Mouse (Mus musculus): ENCODE data around the gene Dnajb1. TPM values are rescaled to one million over a fixed set of nuclear protein-coding genes. Genes with fewer than 3 reads are reported as not detected.

Dnajb1 gene
- polyA plus RNA-seq, 1 experiment = 32.2 TPM

DNA sequence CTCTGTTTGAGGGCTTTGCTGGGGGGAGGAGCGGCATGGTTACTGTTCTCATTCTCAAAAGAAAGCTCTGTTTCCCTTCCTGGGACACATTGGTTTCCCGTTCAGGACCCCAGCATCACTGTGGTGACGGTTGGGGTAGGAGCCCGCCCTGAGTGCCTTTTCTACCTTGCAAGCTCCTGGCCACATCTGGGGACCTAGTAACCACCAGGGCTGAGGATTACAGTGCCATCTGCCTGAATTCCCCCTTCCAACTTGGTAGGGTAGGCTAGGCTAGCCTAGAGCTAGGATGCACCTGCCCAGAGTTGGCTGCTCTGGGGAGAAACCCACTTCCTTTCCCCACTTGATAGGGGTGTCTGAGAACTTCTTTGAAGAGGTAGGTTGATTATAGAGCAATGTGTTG, 3.9 kb downstream of the Dnajb1 start:
- H3K36me3 ChIP-seq (ENCODE audit: control insufficient read depth, insufficient read depth, low read length) = peaks cover 2% of the 10 kb centered on the region
- H3K4me3 ChIP-seq (ENCODE audit: insufficient read depth, low read depth, low read length) = no peak overlapping the region
- H3K27me3 ChIP-seq (replicated peaks; ENCODE audit: control insufficient read depth, insufficient read depth, low read length) = no peaks in the 10 kb centered on the region
- WGBS = 94% methylated on average over 4 of the region's 4 CpGs
- H3K27ac ChIP-seq (ENCODE audit: insufficient read depth, low read depth, low read length) = no peak overlapping the region
- H3K4me1 ChIP-seq (ENCODE audit: control insufficient read depth, insufficient read depth, low read length) = peaks cover 11% of the 10 kb centered on the region
- TF ChIP-seq POLR2A (IDR thresholded peaks at IDR 0.05; ENCODE audit: low read depth, low read length) = no peak
- no peak for TF ChIP-seq CTCF (conservative IDR thresholded peaks at IDR 0.05; ENCODE audit: insufficient read depth, insufficient read length, low read depth, low read length)
- no peak for DNase-seq

DNA sequence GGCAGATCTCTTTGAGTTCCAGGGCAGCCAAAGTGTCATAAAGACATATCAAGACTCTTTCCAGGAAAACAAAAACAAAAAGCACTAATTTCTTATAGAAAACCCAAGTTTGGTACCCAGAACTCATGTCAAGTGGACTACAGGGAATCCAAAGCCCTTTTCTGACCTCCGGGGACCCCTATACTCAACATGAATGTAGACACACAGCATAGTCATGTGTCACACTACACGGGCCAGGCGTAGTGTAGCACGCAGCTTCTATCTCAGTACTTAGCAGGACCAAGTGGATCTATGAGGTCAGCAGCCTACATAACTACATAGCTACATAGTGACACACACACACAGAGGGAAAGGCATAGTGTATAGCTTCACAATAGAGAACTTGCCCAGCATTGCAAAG, 5.7 kb downstream of the Dnajb1 start:
- Histone ChIP-seq H3K27ac (ENCODE audit: insufficient read depth, low read depth, low read length) (no peak overlapping the region), H3K4me1 (ENCODE audit: control insufficient read depth, insufficient read depth, low read length) (peaks cover 9% of the 10 kb centered on the region), H3K27me3 (replicated peaks; ENCODE audit: control insufficient read depth, insufficient read depth, low read length) (no peaks in the 10 kb centered on the region), H3K36me3 (ENCODE audit: control insufficient read depth, insufficient read depth, low read length) (peaks cover 2% of the 10 kb centered on the region), H3K4me3 (ENCODE audit: insufficient read depth, low read depth, low read length) (no peak overlapping the region)
- no peak for TF ChIP-seq POLR2A (IDR thresholded peaks at IDR 0.05; ENCODE audit: low read depth, low read length)
- no peak for TF ChIP-seq CTCF (conservative IDR thresholded peaks at IDR 0.05; ENCODE audit: insufficient read depth, insufficient read length, low read depth, low read length)
- WGBS = 93% methylated on average over 4 of the region's 4 CpGs
- no peak for DNase-seq

DNA sequence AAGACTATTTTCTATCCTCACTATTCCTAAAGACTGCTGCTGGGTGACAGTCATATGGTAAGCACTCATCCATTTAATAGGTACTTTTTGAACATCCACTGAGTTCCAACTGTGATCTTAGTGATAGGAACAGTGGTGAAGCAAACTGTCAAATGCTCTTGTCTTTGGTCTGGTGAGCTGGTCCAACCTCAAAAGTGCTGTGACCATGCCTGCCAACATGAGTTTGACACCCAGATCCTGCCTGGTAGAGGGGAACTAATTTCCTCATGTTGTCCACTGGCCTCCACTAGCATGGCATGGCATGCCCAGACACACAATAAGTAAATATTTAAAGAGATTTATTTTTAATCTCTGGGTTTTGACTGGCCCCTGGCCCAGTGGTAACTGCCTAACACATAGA, 8.6 kb downstream of the Dnajb1 start:
- no peak for TF ChIP-seq CTCF (conservative IDR thresholded peaks at IDR 0.05; ENCODE audit: insufficient read depth, insufficient read length, low read depth, low read length)
- no peak for TF ChIP-seq POLR2A (IDR thresholded peaks at IDR 0.05; ENCODE audit: low read depth, low read length)
- H3K36me3 ChIP-seq (ENCODE audit: control insufficient read depth, insufficient read depth, low read length) = peaks cover 2% of the 10 kb centered on the region

DNA sequence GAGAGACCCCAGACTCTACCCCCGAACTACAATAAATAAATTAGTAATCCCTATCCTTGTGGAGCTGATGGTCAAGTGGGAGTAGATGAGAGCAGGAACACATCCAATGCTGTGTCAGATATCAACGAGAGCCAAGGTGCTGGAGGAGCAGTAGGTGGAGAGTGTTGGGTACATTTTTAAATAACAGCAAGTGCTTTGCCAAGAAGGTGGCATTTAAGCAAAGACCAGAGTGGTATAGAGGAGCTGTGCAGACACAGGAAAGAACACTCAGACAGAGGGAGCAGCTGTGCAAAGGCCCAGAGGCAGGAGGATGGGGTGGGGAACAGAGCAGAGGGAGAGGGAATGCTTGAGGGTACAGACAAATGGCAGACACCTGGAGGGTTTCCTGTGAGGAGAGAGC, 9.1 kb downstream of the Dnajb1 start:
- Histone ChIP-seq H3K4me3 (ENCODE audit: insufficient read depth, low read depth, low read length) (no peak overlapping the region), H3K27me3 (replicated peaks; ENCODE audit: control insufficient read depth, insufficient read depth, low read length) (no peaks in the 10 kb centered on the region), H3K4me1 (ENCODE audit: control insufficient read depth, insufficient read depth, low read length) (no peaks in the 10 kb centered on the region), H3K36me3 (ENCODE audit: control insufficient read depth, insufficient read depth, low read length) (no peaks in the 10 kb centered on the region), H3K27ac (ENCODE audit: insufficient read depth, low read depth, low read length) (no peak overlapping the region)
- DNase-seq = no peak
- no peak for TF ChIP-seq CTCF (conservative IDR thresholded peaks at IDR 0.05; ENCODE audit: insufficient read depth, insufficient read length, low read depth, low read length)
- no peak for TF ChIP-seq POLR2A (IDR thresholded peaks at IDR 0.05; ENCODE audit: low read depth, low read length)
- 82% methylated on average over 2 of the region's 2 CpGs for WGBS

More for the DNA sequence above, 8.6 kb downstream of the Dnajb1 start:
- DNase-seq = no peak
- Histone ChIP-seq H3K4me3 (ENCODE audit: insufficient read depth, low read depth, low read length) (no peak overlapping the region), H3K27ac (ENCODE audit: insufficient read depth, low read depth, low read length) (no peak overlapping the region), H3K4me1 (ENCODE audit: control insufficient read depth, insufficient read depth, low read length) (no peaks in the 10 kb centered on the region), H3K27me3 (replicated peaks; ENCODE audit: control insufficient read depth, insufficient read depth, low read length) (no peaks in the 10 kb centered on the region)

DNA sequence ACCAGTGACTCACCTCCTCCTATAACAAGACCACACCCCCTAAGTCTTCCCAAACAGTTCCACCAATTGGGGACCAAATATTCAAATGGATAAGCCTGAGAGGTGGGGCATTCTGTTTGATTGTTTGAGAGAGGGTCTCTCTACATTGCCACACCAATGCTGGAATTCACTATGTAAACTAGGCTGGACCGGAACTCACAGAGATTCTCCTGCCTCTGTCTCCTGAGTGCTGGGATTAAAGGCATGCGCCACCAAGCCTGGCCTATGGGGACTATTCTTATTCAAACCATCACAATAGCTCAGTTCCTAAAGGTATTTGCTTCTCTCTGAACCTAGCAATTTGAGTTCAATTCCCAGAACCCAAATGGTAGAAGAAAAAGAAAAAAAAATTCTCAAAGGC, 10.6 kb downstream of the Dnajb1 start:
- no peaks in the 10 kb centered on the region for H3K4me1 ChIP-seq (ENCODE audit: control insufficient read depth, insufficient read depth, low read length)
- no peak for TF ChIP-seq CTCF (conservative IDR thresholded peaks at IDR 0.05; ENCODE audit: insufficient read depth, insufficient read length, low read depth, low read length)
- no peak for TF ChIP-seq POLR2A (IDR thresholded peaks at IDR 0.05; ENCODE audit: low read depth, low read length)
- WGBS = 96% methylated on average over 2 of the region's 2 CpGs
- no peaks in the 10 kb centered on the region for H3K27me3 ChIP-seq (replicated peaks; ENCODE audit: control insufficient read depth, insufficient read depth, low read length)
- no peak overlapping the region for H3K27ac ChIP-seq (ENCODE audit: insufficient read depth, low read depth, low read length)
- no peak overlapping the region for H3K4me3 ChIP-seq (ENCODE audit: insufficient read depth, low read depth, low read length)
- H3K36me3 ChIP-seq (ENCODE audit: control insufficient read depth, insufficient read depth, low read length) = no peaks in the 10 kb centered on the region
- no peak for DNase-seq

DNA sequence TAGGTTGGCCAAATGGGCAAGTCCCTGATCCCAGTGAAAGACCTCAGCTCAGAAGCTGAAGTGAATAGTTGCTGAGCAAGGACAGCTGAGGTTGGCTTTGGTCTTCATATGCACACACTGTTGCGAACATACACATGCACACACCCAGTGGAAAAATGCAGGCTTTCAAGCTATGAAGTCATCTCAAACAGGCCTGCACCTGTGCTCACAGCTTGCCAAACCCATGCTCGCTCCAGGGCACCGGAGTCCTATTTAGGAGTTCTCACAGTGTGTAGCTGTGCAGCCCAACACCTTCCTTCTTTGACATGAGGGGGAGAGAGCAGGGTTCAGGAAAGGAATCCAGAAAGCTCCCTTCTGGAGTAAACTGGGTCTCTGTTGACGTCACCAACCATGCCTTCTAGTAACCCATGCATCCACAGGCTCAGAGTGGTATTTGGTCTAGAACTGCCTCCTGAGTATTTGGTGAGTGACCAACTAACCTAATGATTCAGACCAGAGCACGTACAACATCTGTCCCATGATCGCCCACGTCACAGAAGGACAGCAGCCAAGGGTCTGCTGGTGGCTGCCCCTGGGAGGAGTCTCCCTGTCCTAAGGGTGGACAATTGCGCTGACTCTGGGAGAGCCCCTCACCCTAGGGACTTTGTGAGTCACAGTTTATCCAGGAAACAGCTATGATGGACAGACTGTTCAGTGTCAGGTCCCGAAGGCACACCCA, 11.7 kb downstream of the Dnajb1 start:
- no peak overlapping the region for H3K4me3 ChIP-seq (ENCODE audit: insufficient read depth, low read depth, low read length)
- H3K27ac ChIP-seq (ENCODE audit: insufficient read depth, low read depth, low read length) = no peak overlapping the region
- no peaks in the 10 kb centered on the region for H3K27me3 ChIP-seq (replicated peaks; ENCODE audit: control insufficient read depth, insufficient read depth, low read length)
- TF ChIP-seq CTCF (conservative IDR thresholded peaks at IDR 0.05; ENCODE audit: insufficient read depth, insufficient read length, low read depth, low read length) (no peak), POLR2A (IDR thresholded peaks at IDR 0.05; ENCODE audit: low read depth, low read length) (no peak)
- H3K4me1 ChIP-seq (ENCODE audit: control insufficient read depth, insufficient read depth, low read length) = no peaks in the 10 kb centered on the region
- no peak for DNase-seq
- 78% methylated on average over 9 of the region's 9 CpGs for WGBS
- no peaks in the 10 kb centered on the region for H3K36me3 ChIP-seq (ENCODE audit: control insufficient read depth, insufficient read depth, low read length)

DNA sequence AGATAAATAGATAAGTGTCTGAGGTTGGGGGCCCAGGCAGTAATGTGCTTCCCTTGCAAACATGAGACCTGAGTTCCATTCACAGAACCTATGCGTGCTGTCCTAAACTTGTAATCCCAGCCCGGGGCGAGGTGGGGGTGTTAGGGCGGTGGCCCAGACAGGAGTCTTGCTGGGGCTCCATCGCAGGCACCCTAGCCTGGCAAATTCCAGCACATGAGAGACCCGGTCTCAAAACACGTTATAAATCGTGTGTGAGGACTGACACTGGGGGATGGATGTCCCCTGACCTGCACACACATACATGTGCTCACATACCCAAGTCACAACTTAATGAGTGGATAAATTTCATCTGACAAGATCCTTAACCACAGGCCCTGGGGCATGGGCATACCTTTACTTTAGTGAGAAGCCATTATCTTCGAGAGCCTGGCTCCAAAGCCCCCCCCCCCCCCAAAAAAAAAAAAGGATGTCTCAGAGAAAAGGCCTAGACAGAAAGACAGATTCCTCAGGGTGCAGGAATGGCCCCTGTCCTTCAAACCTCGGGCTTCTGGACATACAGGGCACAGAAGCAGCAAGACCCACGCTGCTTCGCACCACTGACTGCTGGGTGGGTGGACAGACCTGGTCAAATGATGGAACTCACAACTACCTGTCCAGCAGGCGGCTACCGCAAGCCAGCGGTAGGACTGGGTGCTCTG, 13.8 kb downstream of the Dnajb1 start:
- H3K4me3 ChIP-seq (ENCODE audit: insufficient read depth, low read depth, low read length) = peak overlapping the region; percentile 42; the same call in 1 of the 2 replicates
- H3K27ac ChIP-seq (ENCODE audit: insufficient read depth, low read depth, low read length) = no peak overlapping the region
- DNase-seq = no peak
- 55% methylated on average over 15 of the region's 15 CpGs for WGBS
- H3K36me3 ChIP-seq (ENCODE audit: control insufficient read depth, insufficient read depth, low read length) = no peaks in the 10 kb centered on the region
- no peak for TF ChIP-seq POLR2A (IDR thresholded peaks at IDR 0.05; ENCODE audit: low read depth, low read length)
- no peaks in the 10 kb centered on the region for H3K4me1 ChIP-seq (ENCODE audit: control insufficient read depth, insufficient read depth, low read length)
- no peaks in the 10 kb centered on the region for H3K27me3 ChIP-seq (replicated peaks; ENCODE audit: control insufficient read depth, insufficient read depth, low read length)
